Mouse (Mus musculus) stomach, embryonic 16.5 days (tissue): ENCODE data around the gene Hdac10. TPM values are rescaled to one million over a fixed set of nuclear protein-coding genes. Genes with fewer than 3 reads are reported as not detected.

Source experiments
- ATAC-seq: fragments of 200-750 bp; cut with Nextera tagmentation; 2 replicates; pipeline ENCODE4 v1.8.0; 2017; ENCODE audit warnings: moderate number of reproducible peaks, moderate TSS enrichment; ENCODE audit not compliant: insufficient read depth, low FRiP score
- H3K27ac ChIP-seq: fragments of 300-500 bp; sonication (generic); 2 replicates; pipeline ENCODE4 v1.5.1; 2014; ENCODE audit warnings: low read length
- H3K27me3 ChIP-seq: fragments of 300-500 bp; sonication (generic); 2 replicates; pipeline ENCODE4 v1.6.1; 2014; ENCODE audit warnings: low read length, control low read depth, mixed read lengths; ENCODE audit not compliant: control insufficient read depth, insufficient read depth
- H3K36me3 ChIP-seq: fragments of 300-500 bp; sonication (generic); 2 replicates; pipeline ENCODE4 v1.6.1; 2014; ENCODE audit warnings: low read length; ENCODE audit not compliant: control insufficient read depth, insufficient read depth
- H3K4me1 ChIP-seq: fragments of 300-500 bp; sonication (generic); 2 replicates; pipeline ENCODE4 v1.6.1; 2014; ENCODE audit warnings: low read length, control low read depth, mixed read lengths; ENCODE audit not compliant: control insufficient read depth, insufficient read depth
- H3K4me2 ChIP-seq: fragments of 300-500 bp; sonication (generic); 2 replicates; pipeline ENCODE4 v1.6.1; 2014; ENCODE audit warnings: low read depth, low read length, mixed read lengths
- H3K4me3 ChIP-seq: fragments of 300-500 bp; sonication (generic); replicated peaks from 2 replicates; pipeline ENCODE4 v1.5.1; 2014; ENCODE audit warnings: mild to moderate bottlenecking, low read length
- H3K9ac ChIP-seq: fragments of 300-500 bp; sonication (generic); 2 replicates; pipeline ENCODE4 v1.6.1; 2014; ENCODE audit warnings: low read length
- H3K9me3 ChIP-seq: fragments of 300-500 bp; sonication (generic); replicated peaks from 2 replicates; pipeline ENCODE4 v1.6.1; 2016; ENCODE audit warnings: low read length, control low read depth; ENCODE audit not compliant: control insufficient read depth
- WGBS: fragments of 180-500 bp; shearing (Covaris S2); extraction: QIAGEN DNeasy Blood & Tissue Kit; methylation state at CpG from one replicate; pipeline ENCODE4 v1.1.7; 2014; 5-methylcytosine and 5-hydroxymethylcytosine counted together
- polyA plus RNA-seq: library from polyadenylated mRNA; unstranded; fragments of >200 nt; fragmentation: Nextera tagmentation; extraction: Ambion mirVana; gene quantifications from 2 replicates; pipeline ENCODE4 v1.2.1, GENCODE M21; 2015

Gene Hdac10
- polyA plus RNA-seq = 23.7 and 26.0 TPM in 2 replicates

DNA sequence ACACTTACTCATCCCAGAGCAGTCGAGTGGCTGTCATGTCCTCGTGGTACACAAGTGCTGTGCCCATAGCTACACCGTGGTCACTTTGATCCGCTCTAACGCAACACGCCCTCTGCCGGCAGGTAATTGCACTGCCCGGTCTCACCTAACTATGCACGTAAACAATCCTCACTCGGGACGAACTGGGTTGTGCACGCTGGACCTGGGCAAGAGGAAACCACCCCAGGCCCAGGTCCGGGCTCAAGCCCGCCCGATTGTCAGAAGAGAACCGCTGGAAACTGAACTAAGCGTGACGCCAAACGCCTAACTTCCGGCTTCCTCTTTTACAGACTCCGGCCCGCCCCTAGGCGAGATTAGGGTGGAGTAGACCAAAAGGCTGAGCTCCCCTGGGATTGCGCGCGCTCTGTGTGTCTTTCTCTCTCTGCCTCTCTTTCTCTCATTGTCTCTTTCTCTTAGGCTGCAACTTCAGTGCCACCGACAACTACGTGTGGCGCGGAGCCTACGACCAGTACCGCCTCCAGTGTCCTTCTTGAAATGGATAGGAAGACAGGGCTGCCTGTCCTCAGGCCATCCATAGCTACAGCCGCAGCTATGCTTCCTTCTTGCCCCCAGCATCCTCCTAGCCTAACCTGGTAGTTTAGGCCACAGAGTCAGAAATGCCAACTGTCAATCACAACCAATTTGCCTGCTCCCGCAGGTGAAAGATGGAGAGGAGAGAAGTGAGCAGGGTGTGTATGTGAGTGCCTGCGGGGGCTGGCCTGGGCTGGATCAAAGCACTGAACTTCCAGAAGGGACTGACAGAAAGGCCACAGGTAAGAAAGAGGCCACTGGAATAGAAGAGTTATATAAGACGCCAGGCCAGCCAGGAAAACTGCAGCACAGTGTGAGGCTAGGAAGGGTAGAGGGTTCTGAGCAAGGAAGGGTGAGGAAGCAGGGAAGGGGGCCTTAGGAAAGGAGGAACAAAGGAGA is at the start of gene Hdac10:
Gene Hdac10, minus strand, starts transcription at position 319 of the 969 bp plus-strand sequence.
- H3K9me3 ChIP-seq = no peaks in the 10 kb centered on the region
- WGBS = 2% methylated on average over 36 of the region's 36 CpGs
- H3K27me3 ChIP-seq = no peaks in the 10 kb centered on the region

DNA sequence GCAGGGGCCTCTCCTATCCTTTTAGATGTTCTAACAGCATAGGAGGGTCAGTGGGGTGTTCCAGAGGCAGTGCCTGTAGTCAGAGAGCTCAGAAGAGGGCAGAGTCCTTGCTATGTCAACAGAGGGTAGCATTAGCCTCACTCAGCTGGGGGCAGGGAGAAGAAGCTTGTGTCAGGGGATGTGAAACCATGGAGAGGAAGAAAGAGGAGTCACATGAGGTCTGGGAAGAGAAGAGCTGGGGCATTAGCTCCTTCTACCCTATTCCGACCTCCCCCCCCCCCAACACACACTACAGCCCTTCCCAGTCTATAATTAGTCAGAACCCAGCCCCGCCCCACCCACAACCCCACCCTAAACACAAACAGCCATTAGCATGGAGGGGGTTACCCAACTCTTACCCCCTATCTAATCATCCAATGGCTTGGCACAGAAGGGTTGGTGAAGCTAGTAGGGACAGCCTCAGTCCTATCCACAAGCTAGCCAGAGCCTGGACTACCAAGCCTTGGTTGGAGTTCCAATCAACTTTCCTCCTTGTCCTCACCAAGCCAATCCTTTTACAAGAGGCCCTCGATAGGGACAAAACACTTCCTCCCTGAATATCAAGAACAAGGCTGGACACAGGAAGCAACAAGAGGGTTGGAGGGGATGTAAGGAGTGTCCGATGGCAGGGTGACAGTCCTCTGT is 49.2 kb upstream of the Hdac10 start:
- peak overlapping the region; percentile 97 for H3K27ac ChIP-seq
- 46% methylated on average over 4 of the region's 4 CpGs for WGBS
- peak; percentile 4; the same call in 1 of the 2 replicates for ATAC-seq
- no peaks in the 10 kb centered on the region for H3K36me3 ChIP-seq
- peaks cover 72% of the 10 kb centered on the region for H3K4me1 ChIP-seq
- no peaks in the 10 kb centered on the region for H3K9me3 ChIP-seq
- no peaks in the 10 kb centered on the region for H3K27me3 ChIP-seq
- peak overlapping the region; percentile 74 for H3K4me3 ChIP-seq
- peak overlapping the region; percentile 90 for H3K4me2 ChIP-seq
- H3K9ac ChIP-seq = peak overlapping the region; percentile 86

More for the DNA sequence above, at the start of gene Hdac10:
- peak within 1 kb of the TSS; percentile 90 for H3K27ac ChIP-seq
- H3K4me1 ChIP-seq = peaks cover 19% of the 10 kb centered on the region
- H3K4me2 ChIP-seq = peak within 1 kb of the TSS; percentile 95
- ATAC-seq = peak; percentile 85
- H3K36me3 ChIP-seq = no peaks in the 10 kb centered on the region
- peak within 1 kb of the TSS; percentile 76 for H3K4me3 ChIP-seq
- peak within 1 kb of the TSS; percentile 87 for H3K9ac ChIP-seq

GRCm38 (mm10) chr15:89177121-89177520 is 48.6 kb upstream of the Hdac10 start:
- Histone ChIP-seq H3K27ac (peak overlapping the region; percentile 97), H3K27me3 (no peaks in the 10 kb centered on the region), H3K9ac (peak overlapping the region; percentile 63), H3K36me3 (no peaks in the 10 kb centered on the region), H3K4me1 (peaks cover 72% of the 10 kb centered on the region), H3K4me2 (peak overlapping the region; percentile 90), H3K4me3 (peak overlapping the region; percentile 19; the same call in 1 of the 2 replicates), H3K9me3 (no peaks in the 10 kb centered on the region)
- ATAC-seq = no peak
- 8% methylated on average over 5 of the region's 5 CpGs for WGBS

- no peak overlapping the region for H3K4me3 ChIP-seq
- H3K9me3 ChIP-seq = no peaks in the 10 kb centered on the region
- ATAC-seq = no peak
- H3K27me3 ChIP-seq = no peaks in the 10 kb centered on the region
- H3K9ac ChIP-seq = 0 out of 2 replicates have a peak overlapping the region, but pooled peaks have one; percentile 22
- peak overlapping the region; percentile 90; the same call in 1 of the 2 replicates for H3K4me2 ChIP-seq
- 61% methylated on average over 13 of the region's 13 CpGs for WGBS
- peak overlapping the region; percentile 54 for H3K27ac ChIP-seq
- H3K4me1 ChIP-seq = peaks cover 70% of the 10 kb centered on the region
- H3K36me3 ChIP-seq = no peaks in the 10 kb centered on the region
Observed at GRCm38 (mm10) chr15:89175411-89176155, 47.1 kb upstream of the Hdac10 start.

DNA sequence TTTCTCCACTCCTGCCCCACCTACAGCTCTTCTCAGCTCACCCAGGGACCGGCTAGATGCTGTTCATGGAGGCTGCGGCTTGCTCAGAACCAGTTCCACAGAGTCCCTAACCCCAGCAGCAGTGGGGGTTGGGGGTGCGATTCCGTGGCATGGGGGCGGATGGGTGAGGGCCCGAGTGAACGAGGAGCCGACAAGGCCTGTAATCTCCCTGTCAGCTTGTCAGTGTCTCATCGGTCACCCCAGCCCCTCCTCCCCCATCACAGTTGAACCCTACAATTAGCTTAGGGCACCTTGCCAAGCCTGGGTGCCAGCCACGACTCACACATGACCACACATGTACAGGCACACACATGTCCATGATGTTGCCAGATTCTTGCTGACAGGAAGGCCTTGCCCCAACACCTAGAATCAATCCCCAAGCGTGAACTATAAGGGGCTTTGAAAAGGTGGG is 46.4 kb upstream of the Hdac10 start:
- peak overlapping the region; percentile 54 for H3K27ac ChIP-seq
- no peak overlapping the region for H3K4me3 ChIP-seq
- no peaks in the 10 kb centered on the region for H3K36me3 ChIP-seq
- H3K4me1 ChIP-seq = peaks cover 76% of the 10 kb centered on the region
- ATAC-seq = no peak
- H3K4me2 ChIP-seq = peak overlapping the region; percentile 99; the same call in 1 of the 2 replicates
- no peaks in the 10 kb centered on the region for H3K9me3 ChIP-seq
- H3K27me3 ChIP-seq = no peaks in the 10 kb centered on the region
- peak overlapping the region; percentile 53; the same call in 1 of the 2 replicates for H3K9ac ChIP-seq
- 54% methylated on average over 11 of the region's 11 CpGs for WGBS

DNA sequence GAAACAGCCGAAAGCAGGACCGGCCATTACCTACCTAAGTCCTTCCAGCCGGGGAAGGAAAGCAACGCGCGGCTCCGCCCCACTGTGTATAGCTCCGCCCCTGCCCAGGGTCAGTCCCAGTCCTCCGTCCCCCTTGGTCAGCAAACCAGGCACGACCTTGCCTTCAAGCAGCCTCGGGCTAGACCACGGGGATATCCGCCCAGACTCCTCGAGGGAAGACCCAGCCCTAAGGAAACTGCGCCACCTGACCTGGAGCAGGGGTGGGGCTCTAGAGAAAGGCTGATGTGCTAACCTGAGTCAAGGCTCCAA is 45.4 kb upstream of the Hdac10 start:
- Histone ChIP-seq H3K9me3 (no peaks in the 10 kb centered on the region), H3K4me2 (peak overlapping the region; percentile 99), H3K9ac (peak overlapping the region; percentile 82), H3K27me3 (no peaks in the 10 kb centered on the region), H3K4me1 (peaks cover 85% of the 10 kb centered on the region), H3K4me3 (peak overlapping the region; percentile 62), H3K36me3 (no peaks in the 10 kb centered on the region), H3K27ac (peak overlapping the region; percentile 54)
- WGBS = 3% methylated on average over 15 of the region's 15 CpGs
- ATAC-seq = peak; percentile 52

DNA sequence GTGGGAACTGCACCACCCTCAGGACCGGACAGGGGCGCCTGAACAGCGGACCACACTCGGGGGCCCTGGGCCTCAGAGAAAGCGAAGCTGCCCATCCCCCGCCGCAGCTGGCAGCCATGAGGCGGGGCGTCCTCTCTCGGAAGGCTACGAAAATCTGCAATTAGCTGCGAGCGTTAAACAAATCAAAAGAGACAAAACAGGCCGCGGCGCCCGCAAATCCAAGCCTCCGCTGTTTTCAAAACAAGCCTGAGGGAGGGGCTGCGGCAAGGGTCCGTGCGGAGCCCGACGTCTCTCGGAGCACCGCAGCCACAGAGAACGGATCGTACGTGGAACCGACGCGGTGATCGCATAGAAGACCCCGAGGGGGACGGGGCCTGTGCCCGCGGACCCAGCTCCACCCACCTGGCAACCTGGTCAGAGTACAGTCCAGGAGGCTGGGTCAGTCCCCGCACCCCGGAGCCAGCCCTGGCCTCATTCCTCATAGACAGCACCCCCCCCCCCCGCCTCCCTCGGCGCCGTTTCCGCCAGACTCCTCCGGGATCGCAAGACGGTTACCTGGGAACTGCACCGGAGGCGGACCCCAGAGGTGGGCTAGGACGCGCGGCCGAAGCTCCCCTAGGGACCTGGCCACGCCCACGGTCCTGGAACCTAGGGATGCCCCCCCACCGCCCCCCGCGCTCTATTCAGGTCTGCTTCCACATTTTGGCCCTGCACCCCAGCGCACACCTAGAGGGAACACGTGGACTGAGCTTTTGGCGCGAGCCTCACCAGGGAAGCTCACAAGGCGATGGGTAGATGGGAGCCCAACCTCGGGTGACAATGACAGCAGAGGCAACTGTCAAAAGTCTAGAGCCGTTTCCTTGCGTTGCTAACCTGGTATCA is 44.8 kb upstream of the Hdac10 start:
- H3K27ac ChIP-seq = peak overlapping the region; percentile 54
- peak overlapping the region; percentile 82 for H3K9ac ChIP-seq
- peaks cover 82% of the 10 kb centered on the region for H3K4me1 ChIP-seq
- peak overlapping the region; percentile 99 for H3K4me2 ChIP-seq
- H3K27me3 ChIP-seq = no peaks in the 10 kb centered on the region
- ATAC-seq = no peak
- H3K9me3 ChIP-seq = no peaks in the 10 kb centered on the region
- WGBS = under 1% methylated on average over 65 of the region's 65 CpGs
- H3K36me3 ChIP-seq = no peaks in the 10 kb centered on the region
- peak overlapping the region; percentile 62 for H3K4me3 ChIP-seq
